Mouse (Mus musculus): ENCODE measurements around the gene Khnyn. TPM values are rescaled to one million over a fixed set of nuclear protein-coding genes. Genes with fewer than 3 reads are reported as not detected.

The Khnyn gene
- polyA plus RNA-seq, 1 experiment from 2014 or later: 38.8 TPM

DNA sequence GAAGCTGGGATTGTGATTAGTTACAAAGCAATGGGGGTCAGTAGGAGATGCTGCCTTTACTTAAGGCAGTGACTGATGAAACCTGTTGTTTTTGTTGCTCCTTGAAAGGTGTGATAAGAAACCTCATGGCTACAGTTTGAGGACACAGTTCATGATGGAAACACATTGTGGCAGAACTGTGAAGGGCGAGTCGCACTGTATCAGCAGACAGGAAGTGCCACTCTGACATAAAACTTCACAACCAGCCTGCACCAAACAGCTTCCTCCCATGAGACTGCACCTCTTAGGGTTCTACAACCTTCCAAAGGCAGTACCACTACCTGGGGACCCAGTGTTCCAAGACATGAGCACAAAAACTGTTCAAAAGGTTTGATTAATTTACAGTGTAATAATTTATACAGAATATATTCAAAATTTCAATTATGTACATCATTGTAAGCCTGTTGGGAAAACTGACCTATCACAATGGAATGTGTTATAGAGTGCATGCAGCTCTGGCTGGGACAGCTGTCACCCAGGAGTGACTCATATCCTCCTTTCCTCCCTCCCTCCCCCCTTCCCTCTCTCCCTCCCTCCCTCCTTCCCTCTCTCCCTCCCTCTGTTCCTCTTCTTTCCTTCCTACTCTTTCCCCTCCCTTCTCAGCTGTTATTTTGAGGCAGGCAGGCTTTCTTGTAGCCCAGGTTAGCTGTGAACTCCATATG, 61.7 kb downstream of the Khnyn start:
- 74% methylated on average over 2 of the region's 2 CpGs for WGBS
- 0 out of 2 replicates have a peak, but pooled peaks cover 3% of the 10 kb centered on the region for H3K4me1 ChIP-seq
- no peaks in the 10 kb centered on the region for H3K9me3 ChIP-seq (replicated peaks)
- H3K27me3 ChIP-seq (ENCODE audit: low read depth, poor library complexity, severe bottlenecking): 0 out of 2 replicates have a peak, but pooled peaks cover 5% of the 10 kb centered on the region
- H3K36me3 ChIP-seq: no peaks in the 10 kb centered on the region
- no peak overlapping the region for H3K4me3 ChIP-seq
- peak; percentile 26 for DNase-seq (ENCODE audit: low spot score)
- H3K27ac ChIP-seq: no peak overlapping the region

Other genes starting within 250 kb of the Khnyn start
- gene Ipo4, start 249.0 kb upstream of the Khnyn start, polyA plus RNA-seq (2016; fragmentation: Nextera tagmentation; extraction: Ambion mirVana): 134 and 152 TPM in 2 replicates
- gene Gm49378, start 247.1 kb upstream of the Khnyn start, polyA plus RNA-seq (2016; fragmentation: Nextera tagmentation; extraction: Ambion mirVana): 1.1 and 2.2 TPM in 2 replicates
- gene Tm9sf1, start 241.1 kb upstream of the Khnyn start, polyA plus RNA-seq (2016; fragmentation: Nextera tagmentation; extraction: Ambion mirVana): 80.6 and 92.0 TPM in 2 replicates
- gene Tssk4, start 234.8 kb upstream of the Khnyn start, polyA plus RNA-seq (2016; fragmentation: Nextera tagmentation; extraction: Ambion mirVana): 0.60 and 0.61 TPM in 2 replicates
- gene Mdp1, start 224.4 kb upstream of the Khnyn start, polyA plus RNA-seq (2016; fragmentation: Nextera tagmentation; extraction: Ambion mirVana): 58.8 and 67.0 TPM in 2 replicates
- gene Gmpr2, start 213.0 kb upstream of the Khnyn start, polyA plus RNA-seq (2016; fragmentation: Nextera tagmentation; extraction: Ambion mirVana): 55.8 and 60.8 TPM in 2 replicates
- 649 and 655 TPM in 2 replicates for gene Nedd8, start 212.8 kb upstream of the Khnyn start, polyA plus RNA-seq (2016; fragmentation: Nextera tagmentation; extraction: Ambion mirVana)
- gene Tinf2, start 203.1 kb upstream of the Khnyn start, polyA plus RNA-seq (2016; fragmentation: Nextera tagmentation; extraction: Ambion mirVana): 66.2 and 77.9 TPM in 2 replicates
- 1.5 and 1.9 TPM in 2 replicates for gene Tgm1, start 171.0 kb upstream of the Khnyn start, polyA plus RNA-seq (2016; fragmentation: Nextera tagmentation; extraction: Ambion mirVana)
- 27.3 and 29.7 TPM in 2 replicates for gene Rabggta, start 162.7 kb upstream of the Khnyn start, polyA plus RNA-seq (2016; fragmentation: Nextera tagmentation; extraction: Ambion mirVana)
- 65.2 and 67.4 TPM in 2 replicates for gene Dhrs1, start 139.3 kb upstream of the Khnyn start, polyA plus RNA-seq (2016; fragmentation: Nextera tagmentation; extraction: Ambion mirVana)
- gene Nop9, start 139.3 kb upstream of the Khnyn start, polyA plus RNA-seq (2016; fragmentation: Nextera tagmentation; extraction: Ambion mirVana): 68.7 and 71.4 TPM in 2 replicates
- 0.24 TPM in 1 of 2 replicates, not detected in the other for gene Cideb, start 126.5 kb upstream of the Khnyn start, polyA plus RNA-seq (2016; fragmentation: Nextera tagmentation; extraction: Ambion mirVana)
- gene Ltb4r2, start 123.5 kb upstream of the Khnyn start, polyA plus RNA-seq (2016; fragmentation: Nextera tagmentation; extraction: Ambion mirVana): 0.23 and 0.30 TPM in 2 replicates
- 0.14 and 0.26 TPM in 2 replicates for gene Ltb4r1, start 119.0 kb upstream of the Khnyn start, polyA plus RNA-seq (2016; fragmentation: Nextera tagmentation; extraction: Ambion mirVana)
- gene Adcy4, start 100.9 kb upstream of the Khnyn start, polyA plus RNA-seq (2016; fragmentation: Nextera tagmentation; extraction: Ambion mirVana): 7.7 and 13.3 TPM in 2 replicates
- gene Ripk3, start 96.1 kb upstream of the Khnyn start, polyA plus RNA-seq (2016; fragmentation: Nextera tagmentation; extraction: Ambion mirVana): 25.3 and 29.3 TPM in 2 replicates
- gene Nfatc4, start 61.8 kb upstream of the Khnyn start, polyA plus RNA-seq (2016; fragmentation: Nextera tagmentation; extraction: Ambion mirVana): 106 and 157 TPM in 2 replicates
- 31.1 and 44.4 TPM in 2 replicates for gene Nynrin, start 30.9 kb upstream of the Khnyn start, polyA plus RNA-seq (2016; fragmentation: Nextera tagmentation; extraction: Ambion mirVana)
- gene Cbln3, start 555 bp upstream of the Khnyn start, polyA plus RNA-seq (2016; fragmentation: Nextera tagmentation; extraction: Ambion mirVana): 0.15 and 0.31 TPM in 2 replicates
- 55.0 and 70.3 TPM in 2 replicates for gene Sdr39u1, start 15.3 kb downstream of the Khnyn start, polyA plus RNA-seq (2016; fragmentation: Nextera tagmentation; extraction: Ambion mirVana)
- not detected in 2 replicates for gene Cma1, start 59.7 kb downstream of the Khnyn start, polyA plus RNA-seq (2016; fragmentation: Nextera tagmentation; extraction: Ambion mirVana)
- gene Cma2, start 66.0 kb downstream of the Khnyn start, polyA plus RNA-seq (2016; fragmentation: Nextera tagmentation; extraction: Ambion mirVana): not detected in 2 replicates
- gene Mcpt1, start 133.0 kb downstream of the Khnyn start, polyA plus RNA-seq (2016; fragmentation: Nextera tagmentation; extraction: Ambion mirVana): not detected in 2 replicates
- gene Mcpt9, start 145.5 kb downstream of the Khnyn start, polyA plus RNA-seq (2016; fragmentation: Nextera tagmentation; extraction: Ambion mirVana): not detected in 2 replicates
- gene Mcpt2, start 157.1 kb downstream of the Khnyn start, polyA plus RNA-seq (2016; fragmentation: Nextera tagmentation; extraction: Ambion mirVana): not detected in 2 replicates
- not detected in 2 replicates for gene Mcpt4, start 177.4 kb downstream of the Khnyn start, polyA plus RNA-seq (2016; fragmentation: Nextera tagmentation; extraction: Ambion mirVana)
- gene Mcpt8, start 200.3 kb downstream of the Khnyn start, polyA plus RNA-seq (2016; fragmentation: Nextera tagmentation; extraction: Ambion mirVana): not detected in 2 replicates
- gene Ctsg, start 217.6 kb downstream of the Khnyn start, polyA plus RNA-seq (2016; fragmentation: Nextera tagmentation; extraction: Ambion mirVana): not detected in 2 replicates
- gene Gzme, start 235.7 kb downstream of the Khnyn start, polyA plus RNA-seq (2016; fragmentation: Nextera tagmentation; extraction: Ambion mirVana): not detected in 2 replicates
- gene Gzmd, start 247.7 kb downstream of the Khnyn start, polyA plus RNA-seq (2016; fragmentation: Nextera tagmentation; extraction: Ambion mirVana): not detected in 2 replicates